ENCODE assay signal across 27 mouse cellular contexts in genomic region chr11:68739509-68739908, GRCm38 (mm10).
"Had no signal": no experiment of that assay in that cellular context is flagged by ENCODE, and none has a peak within 500 bp of the region (broad histone marks: within the 10 kb centered on the region; RNA-seq: fewer than 3 reads in every experiment).

No protein-coding gene starts in this region.

- ATAC-seq: forebrain, embryonic 13.5 days; forebrain, embryonic 14.5 days; forebrain, embryonic 15.5 days; forebrain, embryonic 16.5 days; forebrain, postnatal 0 days had no signal

- H3K27ac ChIP-seq: embryonic facial prominence, embryonic 10.5 days; embryonic facial prominence, embryonic 12.5 days; embryonic facial prominence, embryonic 13.5 days; embryonic facial prominence, embryonic 15.5 days; forebrain, embryonic 10.5 days; forebrain, embryonic 12.5 days; forebrain, embryonic 13.5 days; forebrain, embryonic 15.5 days; gastrocnemius, adult 2 months; heart, adult 2 months had no signal

- H3K9ac ChIP-seq: embryonic facial prominence, embryonic 12.5 days; embryonic facial prominence, embryonic 13.5 days; embryonic facial prominence, embryonic 15.5 days; forebrain, embryonic 12.5 days; forebrain, embryonic 13.5 days; forebrain, embryonic 15.5 days; forebrain, postnatal 0 days had no signal

- H3K4me3 ChIP-seq: embryonic facial prominence, embryonic 10.5 days; embryonic facial prominence, embryonic 12.5 days; embryonic facial prominence, embryonic 13.5 days; embryonic facial prominence, embryonic 15.5 days; erythroblast, embryonic 14.5 days; forebrain, embryonic 10.5 days; forebrain, embryonic 12.5 days; forebrain, embryonic 13.5 days; forebrain, embryonic 15.5 days; gastrocnemius, adult 2 months; heart, adult 2 months had no signal

- DNase-seq: cerebellum, adult 9-10 months; cerebellum, adult 9-11 months; cerebellum, postnatal 10 days; cerebellum, postnatal 14 days; cerebellum, postnatal 25 days; cerebellum, postnatal 36 days; embryo, embryonic 11 days; forebrain, postnatal 0 days; gastrocnemius, adult 2 months; gastrocnemius, postnatal 10 days; gastrocnemius, postnatal 14 days; gastrocnemius, postnatal 25 days; gastrocnemius, postnatal 36 days; heart, adult 11 months; heart, adult 18-20 months; heart, adult 2 months had no signal

- H3K9me3 ChIP-seq: embryonic facial prominence, embryonic 10.5 days; embryonic facial prominence, embryonic 12.5 days; embryonic facial prominence, embryonic 13.5 days; embryonic facial prominence, embryonic 15.5 days; forebrain, embryonic 10.5 days; forebrain, embryonic 12.5 days; forebrain, embryonic 13.5 days; forebrain, embryonic 15.5 days had no signal

- H3K4me2 ChIP-seq: embryonic facial prominence, embryonic 12.5 days; embryonic facial prominence, embryonic 13.5 days; embryonic facial prominence, embryonic 15.5 days; forebrain, embryonic 12.5 days; forebrain, embryonic 13.5 days; forebrain, embryonic 15.5 days had no signal

- H3K4me1 ChIP-seq: embryonic facial prominence, embryonic 10.5 days; embryonic facial prominence, embryonic 12.5 days; embryonic facial prominence, embryonic 13.5 days; embryonic facial prominence, embryonic 15.5 days; forebrain, embryonic 10.5 days; forebrain, embryonic 12.5 days; forebrain, embryonic 13.5 days; forebrain, embryonic 15.5 days had no signal

- H3K27me3 ChIP-seq: embryonic facial prominence, embryonic 12.5 days; embryonic facial prominence, embryonic 13.5 days; embryonic facial prominence, embryonic 15.5 days; forebrain, embryonic 12.5 days; forebrain, embryonic 13.5 days; forebrain, embryonic 15.5 days had no signal
